Mouse (Mus musculus): ENCODE data around the gene Gm5565.
"Not testable (repeated sequence)": the region's sequence is repeated elsewhere in the genome, so short reads cannot be mapped to it uniquely, and the experiment has no call there.

DNA sequence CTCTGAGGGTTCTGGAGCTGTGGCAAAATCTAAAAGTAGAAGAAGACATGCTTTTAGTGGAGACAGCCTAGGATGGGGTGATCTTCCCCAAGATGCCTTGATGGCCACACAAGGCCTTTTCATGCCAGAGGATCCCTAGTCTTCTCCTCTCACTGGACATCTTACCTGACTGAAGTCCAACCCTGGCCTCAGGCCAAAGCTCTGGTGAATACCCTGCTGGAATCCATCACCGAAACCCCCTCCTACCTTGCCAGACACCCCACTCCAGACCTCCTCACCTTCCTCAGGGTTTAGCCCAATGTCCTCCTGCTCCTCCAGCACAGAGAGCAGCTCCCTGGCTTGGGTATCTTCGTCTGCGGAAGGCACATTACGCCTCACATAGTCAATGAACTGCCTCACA is 2.0 kb downstream of the Gm5565 start:
- TF ChIP-seq CTCF (IDR thresholded peaks at IDR 0.05; ENCODE audit: insufficient read depth, low read length); POLR2A (IDR thresholded peaks at IDR 0.05; ENCODE audit: borderline replicate concordance, extremely low read depth, low read depth, low read length): not testable (repeated sequence)
